Mouse (Mus musculus) left cerebral cortex, adult 2 months (tissue): ENCODE data around the gene Pde10a. TPM values are rescaled to one million over a fixed set of nuclear protein-coding genes. Genes with fewer than 3 reads are reported as not detected.
A peak's percentile ranks its signal among the peaks of the same experiment; 100 is the strongest.

ENCODE experiments used
- DNase-seq, 2 experiments: peaks; one replicate each; pipeline ENCODE4 v3.0.0; 2021 to 2022; ENCODE audit warnings: low spot score in 2 of 2, mixed read lengths in 1 of 2; ENCODE audit errors: extremely low spot score in 1 of 2
- H3K27ac ChIP-seq: fragments of 200-600 bp; 2 replicates; pipeline ENCODE4 v1.8.1; 2022
- H3K4me3 ChIP-seq: fragments of 200-600 bp; 2 replicates; pipeline ENCODE4 v1.8.1; 2022
- CTCF ChIP-seq: fragments of 200-600 bp; IDR thresholded peaks from 2 replicates; pipeline ENCODE4 v1.8.1; 2022; ENCODE audit warnings: antibody characterized with exemption, mild to moderate bottlenecking, moderate library complexity
- intact Hi-C: fragments of 180-260 bp; cut with DNase I; formaldehyde crosslinking; loops from one replicate; pipeline ENCODE4 v1.15.1; 2025
- total RNA-seq, 2 experiments: library from RNA; stranded (reverse); gene quantifications; 2 replicates each; pipeline ENCODE4 v1.2.3; 2021

Pde10a gene
- total RNA-seq, 2 experiments from 2014 or later: 78.0 to 113 TPM

- Histone ChIP-seq H3K4me3 (no peak overlapping the region), H3K27ac (no peak overlapping the region)
- no peak for TF ChIP-seq CTCF
- no peak for DNase-seq
- intact Hi-C loops: no loop called here
Measured at GRCm38 (mm10) chr17:8977271-8977670, 452.1 kb downstream of the Pde10a start.

DNA sequence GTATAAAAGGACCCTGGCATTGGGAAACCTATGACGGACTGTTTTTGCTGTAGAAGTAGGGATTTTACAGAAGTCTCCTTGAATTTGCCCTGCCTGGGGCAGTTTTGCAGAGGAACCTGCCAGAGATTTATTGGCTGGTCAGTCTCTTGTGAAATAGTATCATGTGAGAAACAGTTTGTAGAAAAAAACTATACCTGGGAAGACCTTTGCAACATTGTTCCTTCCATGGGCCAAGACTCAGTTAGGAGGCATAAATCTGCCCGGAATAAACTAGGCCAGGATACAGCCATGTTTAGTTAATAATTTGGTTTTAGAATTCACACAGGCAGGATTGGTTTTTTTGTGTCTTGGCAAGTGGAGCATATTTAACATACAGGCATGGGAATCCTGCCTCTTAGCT is 458.4 kb downstream of the Pde10a start:
- Histone ChIP-seq H3K27ac (no peak overlapping the region), H3K4me3 (no peak overlapping the region)
- DNase-seq: no peak
- intact Hi-C loops: no loop called here
- TF ChIP-seq CTCF: no peak

DNA sequence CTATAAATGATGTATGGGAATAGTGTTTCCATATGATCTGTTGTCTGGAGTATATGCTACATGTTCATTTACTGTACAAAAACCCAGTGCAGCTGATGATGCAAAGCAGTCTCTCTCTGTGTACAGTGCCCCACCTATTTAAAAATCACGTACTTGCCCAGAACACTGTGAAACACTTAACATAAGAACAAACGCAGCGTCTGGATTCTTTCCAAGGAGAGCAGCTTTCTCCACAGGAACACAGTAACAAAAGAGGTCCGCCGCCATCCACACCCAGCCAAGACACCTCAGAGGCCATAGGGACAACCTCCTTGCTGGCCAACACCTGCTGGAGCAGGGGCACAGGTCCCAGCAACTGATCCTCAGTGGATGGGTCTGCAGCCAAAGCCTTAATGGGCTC is 460.5 kb downstream of the Pde10a start:
- H3K27ac ChIP-seq: no peak overlapping the region
- intact Hi-C loops: no loop called here
- TF ChIP-seq CTCF: no peak
- no peak overlapping the region for H3K4me3 ChIP-seq
- DNase-seq: no peak

DNA sequence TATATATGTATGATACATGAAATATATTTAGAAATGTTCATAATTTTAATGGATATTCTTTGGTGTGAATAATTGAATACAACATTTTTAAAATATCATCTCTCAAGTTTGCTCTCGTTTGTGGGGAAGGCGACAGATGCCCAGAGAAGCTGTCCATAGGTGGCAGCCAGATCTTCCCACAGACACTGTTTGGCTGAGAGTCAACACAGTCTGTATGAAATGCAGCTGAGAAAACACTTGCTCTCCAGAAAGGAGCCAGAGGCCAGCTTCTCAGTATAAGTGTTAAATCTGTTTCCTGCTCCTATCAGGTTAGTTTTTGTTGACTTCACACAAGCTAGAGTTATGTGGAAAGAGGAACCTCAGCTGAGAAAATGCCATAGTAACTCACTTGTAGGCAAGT is 461.4 kb downstream of the Pde10a start:
- intact Hi-C loops: no loop called here
- TF ChIP-seq CTCF: no peak
- DNase-seq: peak in 1 of 2 experiments; percentile 36
- H3K27ac ChIP-seq: no peak overlapping the region
- no peak overlapping the region for H3K4me3 ChIP-seq

- no peak overlapping the region for H3K27ac ChIP-seq
- DNase-seq: no peak
- H3K4me3 ChIP-seq: no peak overlapping the region
- intact Hi-C loops: no loop called here
- no peak for TF ChIP-seq CTCF
Measured at GRCm38 (mm10) chr17:8987369-8987768, 462.2 kb downstream of the Pde10a start.

DNA sequence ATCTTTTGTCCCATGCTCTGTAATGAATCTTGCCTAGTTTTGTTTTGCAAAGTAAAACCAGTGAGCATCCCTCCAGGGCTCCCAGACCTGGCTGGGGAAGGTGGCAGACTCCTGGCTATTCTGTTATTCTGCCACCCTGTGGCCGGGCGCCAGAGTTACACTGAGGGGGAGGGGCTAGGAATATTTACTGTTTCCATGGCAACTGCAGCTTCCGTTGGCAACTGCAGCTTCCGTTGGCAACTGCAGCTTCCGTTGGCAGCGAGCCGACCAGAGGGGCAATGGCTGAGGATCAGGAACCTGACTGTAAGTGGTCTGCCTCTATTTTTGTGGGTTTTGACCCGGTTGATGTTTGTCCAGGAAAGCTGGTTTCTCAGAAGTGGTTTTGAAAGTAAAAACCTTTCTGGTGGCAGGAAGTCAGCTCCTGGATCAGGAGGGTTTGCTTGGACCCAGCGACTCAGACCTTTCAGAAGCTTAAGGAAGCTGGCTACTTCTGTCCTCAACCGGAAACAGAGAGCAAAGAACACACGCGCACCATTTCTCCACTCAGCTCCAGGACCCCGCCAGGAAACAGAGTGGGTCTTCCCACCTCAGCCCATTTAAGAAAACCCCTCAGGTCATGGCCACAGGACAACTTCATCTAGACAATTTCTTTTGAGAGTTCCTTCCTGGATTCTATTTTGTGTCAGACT is 463.1 kb downstream of the Pde10a start, which contains the start of gene 1700010I14Rik:
Gene 1700010I14Rik, plus strand, starts transcription at position 215 of the 689 bp plus-strand sequence.
- intact Hi-C loops: no loop called here
- H3K4me3 ChIP-seq: peak within 1 kb of the TSS; percentile 43
- H3K27ac ChIP-seq: no peak within 1 kb of the TSS
- peak; percentile 80 to 87 for DNase-seq
- TF ChIP-seq CTCF: peak; percentile 67

DNA sequence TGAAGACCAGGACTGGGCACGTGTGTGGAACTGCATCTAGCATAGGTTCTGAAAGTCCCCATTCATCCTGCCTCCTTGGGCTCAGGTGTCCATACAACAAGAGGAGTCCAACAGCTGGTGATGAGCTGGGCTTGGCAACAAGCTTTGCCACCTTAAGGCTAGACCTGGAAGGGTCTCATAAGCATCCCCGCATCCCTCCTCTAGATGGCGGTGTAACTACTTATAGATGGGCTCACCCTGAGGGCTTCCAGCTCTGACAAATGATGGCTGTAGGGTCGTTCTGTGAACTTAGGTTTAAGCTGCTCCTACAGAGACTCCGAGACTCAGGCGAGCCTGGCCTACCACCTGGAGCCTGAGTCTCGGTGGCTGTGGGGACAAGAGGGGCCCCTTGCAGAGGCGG is 466.0 kb downstream of the Pde10a start:
- intact Hi-C loops: no loop called here
- peak in 1 of 2 experiments; percentile 34 for DNase-seq
- Histone ChIP-seq H3K4me3 (no peak overlapping the region), H3K27ac (no peak overlapping the region)
- peak; percentile 57 for TF ChIP-seq CTCF

DNA sequence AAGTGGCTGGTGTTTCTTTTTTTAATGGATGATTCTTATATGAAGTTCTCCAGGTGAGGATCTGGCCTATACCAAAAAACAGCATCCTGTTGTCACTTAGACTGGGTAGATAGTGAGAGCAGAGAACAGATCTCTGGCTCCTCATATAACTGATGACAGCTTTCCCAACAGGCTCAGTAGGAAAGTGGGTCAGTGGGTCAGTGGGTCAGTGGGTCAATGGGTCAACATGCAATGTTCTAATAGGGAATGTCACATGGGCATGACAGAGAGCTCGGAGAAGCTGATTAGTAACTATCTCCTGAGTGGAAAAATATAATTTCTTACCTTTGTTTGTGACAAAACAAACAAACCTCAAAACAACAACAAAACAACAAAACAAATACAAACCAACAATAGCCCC is 470.2 kb downstream of the Pde10a start:
- intact Hi-C loops: no loop called here
- Histone ChIP-seq H3K27ac (no peak overlapping the region), H3K4me3 (no peak overlapping the region)
- no peak for DNase-seq
- TF ChIP-seq CTCF: no peak

GRCm38 (mm10) chr17:9002438-9002837 is 477.3 kb downstream of the Pde10a start:
- DNase-seq: peak; percentile 52 to 54
- Histone ChIP-seq H3K4me3 (no peak overlapping the region), H3K27ac (no peak overlapping the region)
- intact Hi-C loops: no loop called here
- no peak for TF ChIP-seq CTCF

DNA sequence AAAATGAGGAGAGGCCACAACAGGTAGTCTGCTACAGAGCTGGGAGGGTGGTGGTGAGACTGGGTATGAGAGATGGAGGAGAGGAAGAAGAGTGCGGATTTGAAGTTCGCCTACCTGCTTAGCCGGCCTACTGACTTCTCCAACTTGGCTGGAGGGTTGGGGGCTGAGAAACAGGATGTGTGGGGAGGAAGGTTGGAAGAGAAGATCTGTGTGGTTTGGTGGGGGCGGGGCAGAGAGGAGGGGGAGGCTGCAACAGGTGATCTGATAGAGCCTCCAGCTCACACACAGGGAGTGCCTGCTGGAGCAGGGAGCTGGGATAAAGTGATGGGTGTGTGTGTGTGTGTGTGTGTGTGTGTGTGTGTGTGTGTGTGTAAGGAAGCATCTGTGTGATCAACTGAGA is 479.3 kb downstream of the Pde10a start:
- intact Hi-C loops: no loop called here
- H3K4me3 ChIP-seq: no peak overlapping the region
- DNase-seq: no peak
- no peak for TF ChIP-seq CTCF
- H3K27ac ChIP-seq: no peak overlapping the region

- H3K27ac ChIP-seq: no peak overlapping the region
- intact Hi-C loops: no loop called here
- peak; percentile 51 for TF ChIP-seq CTCF
- no peak overlapping the region for H3K4me3 ChIP-seq
- DNase-seq: peak in 1 of 2 experiments; percentile 20
Measured at GRCm38 (mm10) chr17:9023198-9023942, 498.2 kb downstream of the Pde10a start.

DNA sequence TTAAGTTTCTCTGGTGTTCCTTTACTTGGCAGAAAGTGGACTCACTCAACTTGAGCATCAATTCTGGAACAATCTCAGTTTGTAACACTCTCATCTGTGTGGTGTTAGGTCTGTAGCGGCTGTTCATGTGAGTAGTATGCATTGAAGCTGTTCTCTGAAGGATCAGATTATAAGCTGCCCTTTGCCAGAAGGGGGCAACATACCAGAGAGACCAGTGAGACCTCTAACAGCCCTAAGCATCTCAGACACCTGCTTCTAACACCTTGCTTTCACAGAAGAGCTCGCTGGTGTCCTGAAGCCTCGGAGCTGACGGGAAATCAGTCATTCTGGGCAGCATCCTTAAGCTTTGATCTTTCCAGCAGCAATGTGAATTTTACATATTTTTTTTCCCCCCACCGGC is 505.0 kb downstream of the Pde10a start:
- peak; percentile 1; the same call in 1 of the 2 replicates for TF ChIP-seq CTCF
- no peak overlapping the region for H3K4me3 ChIP-seq
- no peak overlapping the region for H3K27ac ChIP-seq
- DNase-seq: no peak
- intact Hi-C loops: loop anchor here (5.0 kb wide), 1 partner anchor 727 kb away; no protein-coding TSS in a partner anchor
